Mouse (Mus musculus): ENCODE results near the gene Il1rap.

Gene Il1rap

GRCm38 (mm10) chr16:26610508-26610907 is 29.0 kb downstream of the Il1rap start:
- no peak for DNase-seq (ENCODE audit: low read depth in 1 of 2, low spot score in 2 of 2)

- no peak for DNase-seq (ENCODE audit: low read depth in 1 of 2, low spot score in 2 of 2)
Measured at GRCm38 (mm10) chr16:26612499-26613220, 31.2 kb downstream of the Il1rap start.

- no peak for DNase-seq (ENCODE audit: low read depth in 1 of 2, low spot score in 2 of 2)
Measured at GRCm38 (mm10) chr16:26623141-26623540, 41.6 kb downstream of the Il1rap start.

- peak in 1 of 2 experiments; percentile 1 for DNase-seq (ENCODE audit: low read depth in 1 of 2, low spot score in 2 of 2)
Measured at GRCm38 (mm10) chr16:26626065-26626464, 44.6 kb downstream of the Il1rap start.

- no peak for DNase-seq (ENCODE audit: low read depth in 1 of 2, low spot score in 2 of 2)
Measured at GRCm38 (mm10) chr16:26634800-26635199, 53.3 kb downstream of the Il1rap start.

GRCm38 (mm10) chr16:26643077-26643476 is 61.6 kb downstream of the Il1rap start:
- no peak for DNase-seq (ENCODE audit: low read depth in 1 of 2, low spot score in 2 of 2)

- DNase-seq (ENCODE audit: low read depth in 1 of 2, low spot score in 2 of 2) = no peak
Measured at GRCm38 (mm10) chr16:26646066-26646465, 64.6 kb downstream of the Il1rap start.

- DNase-seq (ENCODE audit: low read depth in 1 of 2, low spot score in 2 of 2) = no peak
Measured at GRCm38 (mm10) chr16:26647036-26647435, 65.5 kb downstream of the Il1rap start.

GRCm38 (mm10) chr16:26662722-26663436 is 81.4 kb downstream of the Il1rap start:
- no peak for DNase-seq (ENCODE audit: low read depth in 1 of 2, low spot score in 2 of 2)

- DNase-seq (ENCODE audit: low read depth in 1 of 2, low spot score in 2 of 2) = no peak
Measured at GRCm38 (mm10) chr16:26666401-26666800, 84.9 kb downstream of the Il1rap start.

GRCm38 (mm10) chr16:26669081-26669480 is 87.6 kb downstream of the Il1rap start:
- no peak for DNase-seq (ENCODE audit: low read depth in 1 of 2, low spot score in 2 of 2)

- DNase-seq (ENCODE audit: low read depth in 1 of 2, low spot score in 2 of 2) = no peak
Measured at GRCm38 (mm10) chr16:26680381-26680780, 98.9 kb downstream of the Il1rap start.

- peak in 1 of 2 experiments; percentile 12 for DNase-seq (ENCODE audit: low read depth in 1 of 2, low spot score in 2 of 2)
Measured at GRCm38 (mm10) chr16:26689771-26690170, 108.3 kb downstream of the Il1rap start.

GRCm38 (mm10) chr16:26691294-26691693 is 109.8 kb downstream of the Il1rap start:
- DNase-seq (ENCODE audit: low read depth in 1 of 2, low spot score in 2 of 2) = no peak

- DNase-seq (ENCODE audit: low read depth in 1 of 2, low spot score in 2 of 2) = no peak
Measured at GRCm38 (mm10) chr16:26698076-26698475, 116.6 kb downstream of the Il1rap start.

GRCm38 (mm10) chr16:26700440-26701103 is 119.1 kb downstream of the Il1rap start:
- DNase-seq (ENCODE audit: low read depth in 1 of 2, low spot score in 2 of 2) = no peak

GRCm38 (mm10) chr16:26705658-26706371 is 124.3 kb downstream of the Il1rap start:
- no peak for DNase-seq (ENCODE audit: low read depth in 1 of 2, low spot score in 2 of 2)

- no peak for DNase-seq (ENCODE audit: low read depth in 1 of 2, low spot score in 2 of 2)
Measured at GRCm38 (mm10) chr16:26706503-26706902, 125.0 kb downstream of the Il1rap start.

GRCm38 (mm10) chr16:26710922-26711321 is 129.4 kb downstream of the Il1rap start:
- no peak for DNase-seq (ENCODE audit: low read depth in 1 of 2, low spot score in 2 of 2)

GRCm38 (mm10) chr16:26713538-26714316 is 132.2 kb downstream of the Il1rap start:
- no peak for DNase-seq (ENCODE audit: low read depth in 1 of 2, low spot score in 2 of 2)

- DNase-seq (ENCODE audit: low read depth in 1 of 2, low spot score in 2 of 2) = no peak
Measured at GRCm38 (mm10) chr16:26722464-26722863, 141.0 kb downstream of the Il1rap start.
